Mouse (Mus musculus) limb, embryonic 10.5 days (tissue): ENCODE results near the gene Slc22a29. TPM values are rescaled to one million over a fixed set of nuclear protein-coding genes. Genes with fewer than 3 reads are reported as not detected.
A peak's percentile ranks its signal among the peaks of the same experiment; 100 is the strongest.
"Not testable (repeated sequence)": the region's sequence is repeated elsewhere in the genome, so short reads cannot be mapped to it uniquely, and the experiment has no call there.

ENCODE experiments used
- DNase-seq: peaks from one replicate; pipeline ENCODE4 v3.0.0-alpha.2; 2017; ENCODE audit warnings: low spot score
- H3K27ac ChIP-seq: fragments of 300-500 bp; sonication (generic); 2 replicates; pipeline ENCODE4 v1.5.1; 2016; ENCODE audit warnings: mild to moderate bottlenecking
- H3K27me3 ChIP-seq: fragments of 300-500 bp; sonication (generic); 2 replicates; pipeline ENCODE4 v1.6.1; 2016; ENCODE audit warnings: low read depth, mild to moderate bottlenecking; ENCODE audit not compliant: poor library complexity, severe bottlenecking
- H3K36me3 ChIP-seq: fragments of 300-500 bp; sonication (generic); 2 replicates; pipeline ENCODE4 v1.6.1; 2016; ENCODE audit warnings: mild to moderate bottlenecking, moderate library complexity
- H3K4me1 ChIP-seq: fragments of 300-500 bp; sonication (generic); 2 replicates; pipeline ENCODE4 v1.6.1; 2016
- H3K4me3 ChIP-seq: fragments of 300-500 bp; sonication (generic); 2 replicates; pipeline ENCODE4 v1.5.1; 2016; ENCODE audit warnings: mild to moderate bottlenecking, moderate library complexity
- H3K9me3 ChIP-seq: fragments of 300-500 bp; sonication (generic); replicated peaks from 2 replicates; pipeline ENCODE4 v1.6.1; 2016; ENCODE audit warnings: mild to moderate bottlenecking
- WGBS: fragments of 180-500 bp; shearing (Covaris S2); methylation state at CpG from one replicate; pipeline ENCODE4 v1.1.7; 2016; 5-methylcytosine and 5-hydroxymethylcytosine counted together
- polyA plus RNA-seq: library from polyadenylated mRNA; unstranded; fragments of >200 nt; fragmentation: Nextera tagmentation; extraction: Ambion mirVana; gene quantifications from 2 replicates; pipeline ENCODE4 v1.2.1, GENCODE M21; 2016

Slc22a29 gene
- not detected in 2 replicates for polyA plus RNA-seq

DNA sequence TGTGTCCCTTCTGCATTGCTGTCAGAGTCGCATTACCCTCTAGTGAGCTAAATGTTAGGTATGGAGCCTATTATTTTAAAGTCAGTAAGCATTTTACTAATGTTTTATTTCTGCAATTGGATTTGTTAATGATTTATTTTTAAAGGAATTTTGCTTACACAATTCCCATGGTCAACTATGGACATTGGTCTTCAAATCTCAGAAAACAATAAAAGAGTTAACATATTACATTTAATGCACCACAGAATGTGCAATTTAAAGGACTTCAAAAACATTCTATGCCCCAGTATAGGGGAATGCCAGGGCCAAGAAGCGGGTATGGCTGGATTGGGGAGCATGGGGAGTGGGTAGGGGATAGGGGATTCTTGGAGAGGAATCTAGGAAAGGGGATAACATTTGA lies at the start of gene Slc22a29:
Slc22a29 (minus strand) TSS at position 101 of the 400 bp plus-strand sequence.
- no peak for DNase-seq
- Histone ChIP-seq H3K27me3 (no peaks in the 10 kb centered on the region), H3K4me3 (no peak within 1 kb of the TSS), H3K9me3 (no peaks in the 10 kb centered on the region), H3K27ac (no peak within 1 kb of the TSS), H3K36me3 (no peaks in the 10 kb centered on the region), H3K4me1 (no peaks in the 10 kb centered on the region)
- 90% methylated on average over 2 of the region's 2 CpGs for WGBS

DNA sequence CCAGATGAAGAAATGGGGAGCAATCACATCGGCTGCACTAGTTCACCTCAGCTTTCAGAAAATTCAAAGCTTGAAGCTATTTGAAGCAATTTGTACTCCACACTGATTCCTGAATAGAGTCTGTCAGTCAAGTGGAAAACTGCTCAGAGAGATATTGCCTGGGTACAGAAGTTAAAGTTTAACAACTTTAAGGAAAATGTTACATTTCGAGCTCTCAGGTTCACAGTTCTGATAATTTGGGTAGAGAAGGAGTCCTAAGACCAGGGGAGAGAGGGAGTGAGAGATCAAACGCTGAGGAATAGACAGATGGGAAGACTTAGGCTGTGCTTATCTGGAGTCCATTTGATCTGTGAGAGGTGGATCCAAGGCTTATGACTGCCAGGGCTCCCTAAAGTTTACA lies 46.6 kb upstream of the Slc22a29 start:
- DNase-seq, result no peak
- H3K27ac ChIP-seq, result no peak overlapping the region
- H3K36me3 ChIP-seq, result no peaks in the 10 kb centered on the region
- H3K9me3 ChIP-seq, result no peaks in the 10 kb centered on the region
- 82% methylated on average over 3 of the region's 3 CpGs for WGBS
- H3K27me3 ChIP-seq, result no peaks in the 10 kb centered on the region
- H3K4me1 ChIP-seq, result no peaks in the 10 kb centered on the region
- no peak overlapping the region for H3K4me3 ChIP-seq

DNA sequence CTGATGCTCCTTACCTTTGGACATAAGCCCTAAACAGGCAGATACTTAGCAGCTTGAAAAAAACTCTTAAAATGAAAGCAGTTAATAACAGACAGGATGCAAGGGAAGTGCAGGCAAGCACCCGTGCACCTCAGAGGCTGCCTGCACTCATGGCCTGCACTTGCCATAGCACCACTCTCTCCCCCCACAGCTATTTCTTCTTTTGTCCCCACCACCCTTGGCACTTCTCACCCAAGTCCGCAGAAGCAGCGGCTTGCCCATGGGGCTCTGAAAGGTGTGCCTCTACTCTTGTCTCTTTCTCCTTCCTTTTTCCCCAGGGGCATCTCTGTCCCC lies 34.0 kb upstream of the Slc22a29 start:
- 33% methylated on average over 3 of the region's 3 CpGs for WGBS
- Histone ChIP-seq H3K36me3 (no peaks in the 10 kb centered on the region), H3K27ac (peak overlapping the region; percentile 89), H3K4me3 (peak overlapping the region; percentile 65), H3K27me3 (no peaks in the 10 kb centered on the region), H3K4me1 (no peaks in the 10 kb centered on the region), H3K9me3 (0 out of 2 replicates have a peak, but pooled peaks cover 2% of the 10 kb centered on the region)
- DNase-seq, result no peak

DNA sequence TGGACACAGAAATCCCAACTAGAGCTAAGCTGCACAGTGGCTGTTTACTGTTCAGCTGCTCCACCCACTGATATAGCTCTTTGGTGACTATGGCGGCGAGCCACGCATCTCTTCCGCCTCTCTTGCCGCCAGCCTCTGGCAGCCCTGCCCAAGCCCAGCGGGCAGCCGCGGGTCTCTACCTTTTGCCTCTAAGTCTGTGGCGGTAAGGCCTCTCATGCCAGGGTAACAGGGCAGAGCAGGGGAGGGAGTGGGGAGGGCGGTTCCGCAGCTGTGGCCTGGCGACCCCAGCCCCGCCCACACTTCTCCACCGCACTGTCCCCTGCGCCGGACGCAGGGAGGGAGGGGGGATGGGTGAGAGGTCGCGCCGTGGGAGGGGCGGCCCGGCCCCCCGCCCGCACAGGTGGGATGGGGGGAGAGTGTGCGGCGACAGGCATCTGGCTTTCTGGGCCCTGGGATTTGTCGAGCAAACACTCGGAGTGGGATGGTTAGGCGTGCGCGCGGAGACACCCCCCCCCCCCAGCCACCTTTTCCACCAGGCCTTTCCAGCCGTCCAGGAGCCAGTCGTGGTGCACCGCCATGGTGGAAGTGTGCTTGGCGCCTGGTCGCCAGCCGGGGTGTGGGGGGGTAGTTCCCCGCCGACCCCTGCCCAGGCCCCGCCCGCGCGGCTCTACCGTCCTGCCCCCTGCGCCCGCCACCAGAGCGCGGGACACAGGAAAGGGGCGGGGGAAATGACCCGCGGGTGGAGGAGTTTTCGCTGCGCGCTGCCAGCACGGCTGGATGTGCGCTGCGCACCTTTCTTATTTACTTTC lies 33.4 kb upstream of the Slc22a29 start:
- no peaks in the 10 kb centered on the region for H3K27me3 ChIP-seq
- 8% methylated on average over 53 of the region's 58 CpGs for WGBS
- H3K4me1 ChIP-seq, result no peaks in the 10 kb centered on the region
- peak overlapping the region; percentile 89 for H3K27ac ChIP-seq
- H3K36me3 ChIP-seq, result no peaks in the 10 kb centered on the region
- peak; percentile 75 for DNase-seq
- H3K9me3 ChIP-seq, result 0 out of 2 replicates have a peak, but pooled peaks cover 2% of the 10 kb centered on the region
- H3K4me3 ChIP-seq, result peak overlapping the region; percentile 65

DNA sequence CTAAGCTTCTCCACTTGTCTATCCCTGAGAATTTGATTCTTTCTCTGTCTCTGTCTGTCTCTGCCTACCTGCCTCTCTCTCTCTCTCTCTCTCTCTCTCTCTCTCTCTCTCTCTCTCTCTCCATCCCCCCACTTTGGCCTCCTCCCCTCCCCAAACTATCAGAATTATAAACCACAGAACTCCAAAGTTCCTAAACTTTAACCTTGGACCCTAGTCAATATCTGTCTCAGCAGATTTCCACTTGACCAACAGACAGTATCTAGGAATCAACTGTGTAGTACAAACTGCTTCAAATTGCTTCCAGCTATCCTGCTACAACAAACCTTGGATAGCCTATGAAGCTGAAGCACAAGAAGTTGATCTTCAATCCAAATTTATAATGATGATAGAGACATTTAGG lies 10.2 kb upstream of the Slc22a29 start:
- Histone ChIP-seq H3K4me1 (no peaks in the 10 kb centered on the region), H3K27me3 (no peaks in the 10 kb centered on the region), H3K27ac (no peak overlapping the region), H3K9me3 (no peaks in the 10 kb centered on the region), H3K4me3 (no peak overlapping the region), H3K36me3 (no peaks in the 10 kb centered on the region)
- no peak for DNase-seq

DNA sequence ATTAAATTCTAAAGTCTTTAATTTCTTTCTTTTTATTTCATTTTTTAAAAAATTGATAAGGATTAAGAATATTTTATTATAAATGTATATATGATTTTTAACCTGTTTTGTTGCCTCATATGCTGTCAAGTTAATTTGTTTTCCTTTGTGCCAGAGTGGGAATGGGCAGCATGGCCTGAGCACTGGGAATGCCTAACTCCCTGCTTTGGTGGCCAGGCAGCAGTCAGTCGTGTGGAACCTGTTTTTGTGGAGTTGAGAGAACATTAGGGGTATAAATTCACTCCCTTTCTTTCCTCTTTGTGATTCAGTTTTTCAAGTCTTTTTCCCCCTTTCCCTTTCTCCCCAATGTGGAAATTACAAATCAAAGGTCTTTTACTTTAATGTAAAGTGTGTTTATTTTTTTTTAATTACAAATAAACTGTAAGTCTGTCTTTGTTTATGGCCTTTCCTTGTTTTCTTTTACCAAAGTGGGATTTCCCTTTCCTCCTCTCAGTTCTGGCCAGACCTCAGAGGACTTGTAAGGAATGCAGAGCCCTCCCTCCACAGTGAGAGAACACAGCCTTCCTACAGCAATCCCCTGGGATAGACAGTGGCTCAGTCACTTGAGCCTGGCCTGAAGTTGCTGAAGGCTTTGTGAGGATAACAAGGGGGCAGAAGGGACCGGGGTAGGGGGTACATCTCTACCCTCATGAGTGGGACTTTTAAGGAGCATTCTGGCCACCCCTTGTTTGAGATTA lies 69.7 kb downstream of the Slc22a29 start:
- no peaks in the 10 kb centered on the region; the same call in 1 of the 2 replicates for H3K9me3 ChIP-seq
- no peaks in the 10 kb centered on the region for H3K36me3 ChIP-seq
- WGBS, result 58% methylated on average over 2 of the region's 2 CpGs
- no peak overlapping the region for H3K4me3 ChIP-seq
- H3K4me1 ChIP-seq, result no peaks in the 10 kb centered on the region
- no peak overlapping the region for H3K27ac ChIP-seq
- no peak for DNase-seq
- no peaks in the 10 kb centered on the region for H3K27me3 ChIP-seq

DNA sequence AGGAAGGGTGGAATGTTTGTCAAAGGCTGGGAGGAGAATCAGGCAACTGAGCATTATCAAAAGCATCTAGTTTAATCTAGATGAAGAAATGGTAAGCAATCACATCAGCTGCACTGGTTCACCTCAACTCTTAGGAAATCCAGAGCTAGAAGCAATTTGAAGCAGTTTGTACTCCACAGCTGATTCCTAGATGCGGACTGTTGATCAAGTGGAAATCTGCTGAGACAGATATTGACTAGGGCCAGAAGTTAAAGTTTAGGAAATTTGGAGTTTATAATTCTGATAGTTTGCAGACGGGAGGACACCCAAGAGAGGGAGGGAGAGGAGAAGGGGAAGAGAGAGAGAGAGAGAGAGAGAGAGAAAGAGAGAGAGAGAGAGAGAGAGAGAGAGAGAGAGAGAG lies 76.0 kb downstream of the Slc22a29 start:
- H3K27me3 ChIP-seq, H3K4me3 ChIP-seq, H3K9me3 ChIP-seq, H3K4me1 ChIP-seq, H3K27ac ChIP-seq, DNase-seq, H3K36me3 ChIP-seq: not testable (repeated sequence)
- 92% methylated on average over 2 of the region's 2 CpGs for WGBS

DNA sequence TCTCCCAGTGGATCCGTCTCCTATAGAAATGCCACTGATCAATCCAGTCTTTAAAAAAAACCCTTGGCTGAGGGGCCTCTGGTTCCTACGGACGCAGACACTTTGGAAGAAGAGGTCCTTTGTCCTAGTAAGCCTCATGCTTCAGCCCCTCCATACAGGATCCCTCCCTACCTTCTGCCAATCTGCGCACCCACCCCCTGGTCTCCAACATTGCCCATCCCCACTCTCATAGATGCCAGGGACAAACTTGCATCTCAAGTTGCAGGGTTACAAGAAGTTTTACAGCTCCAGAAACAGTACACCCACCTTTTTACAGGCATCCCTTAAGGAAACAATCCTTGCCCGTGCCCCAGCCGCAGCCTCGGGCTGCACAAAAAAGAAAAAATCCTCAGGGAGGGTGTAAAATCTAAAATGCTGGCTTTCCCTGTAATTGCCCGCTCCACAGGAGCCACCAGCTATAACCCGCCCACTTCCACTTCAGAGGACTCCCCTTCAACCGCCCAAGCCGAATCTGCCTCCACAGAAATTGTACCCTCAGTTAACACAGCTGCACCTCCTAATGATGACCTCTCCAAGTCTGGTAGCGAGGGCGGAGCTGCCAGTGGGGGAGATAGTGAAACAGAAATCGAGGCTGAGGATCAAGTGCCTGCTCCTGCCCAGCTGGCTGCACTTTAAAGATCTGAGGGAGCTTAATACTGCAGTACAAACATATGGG lies 84.4 kb downstream of the Slc22a29 start:
- not testable (repeated sequence) for H3K4me3 ChIP-seq, H3K27ac ChIP-seq, H3K27me3 ChIP-seq, DNase-seq, H3K36me3 ChIP-seq, H3K4me1 ChIP-seq, H3K9me3 ChIP-seq
- WGBS, result 61% methylated on average over 14 of the region's 14 CpGs

DNA sequence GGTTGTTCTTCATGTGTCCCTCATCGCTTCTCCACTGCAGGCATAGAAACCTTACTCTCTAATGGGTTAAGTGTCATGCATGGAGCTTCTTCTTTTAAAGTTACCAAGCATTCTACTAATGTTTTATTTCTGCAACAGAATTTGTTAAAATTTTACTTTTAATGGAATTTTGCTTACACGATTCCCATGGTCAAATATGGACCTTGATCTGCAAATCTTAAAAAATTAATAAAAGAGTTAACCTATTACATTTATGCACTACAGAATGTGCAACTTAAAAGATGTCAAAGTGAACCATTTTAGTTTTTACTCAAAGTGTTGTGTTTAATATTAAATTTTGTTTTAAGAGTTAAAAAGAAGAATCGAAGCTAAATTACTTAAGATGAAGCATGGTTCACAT lies 86.8 kb downstream of the Slc22a29 start, which contains the start of gene Slc22a28:
Slc22a28 (minus strand) TSS at position 102 of the 400 bp plus-strand sequence.
- not testable (repeated sequence) for DNase-seq, H3K27me3 ChIP-seq, H3K36me3 ChIP-seq, H3K27ac ChIP-seq, H3K9me3 ChIP-seq, H3K4me1 ChIP-seq, H3K4me3 ChIP-seq
- WGBS, result 93% methylated on average over 2 of the region's 3 CpGs

Other genes with a start within 250 kb of the Slc22a29 start
- not detected in 2 replicates for gene Slc22a28, start 86.9 kb downstream of the Slc22a29 start, polyA plus RNA-seq
- gene Slc22a30, start 186.2 kb upstream of the Slc22a29 start, polyA plus RNA-seq, result not detected in 2 replicates